Mouse (Mus musculus) myocyte (in vitro differentiated cells): ENCODE measurements around the gene Cmtm6. TPM values are rescaled to one million over a fixed set of nuclear protein-coding genes. Genes with fewer than 3 reads are reported as not detected.

Experiments
- H3K27me3 ChIP-seq: one replicate; pipeline ENCODE4 v1.6.1; 2011; ENCODE audit not compliant: control insufficient read depth, insufficient read depth, insufficient read length
- H3K36me3 ChIP-seq: one replicate; pipeline ENCODE4 v1.6.1; 2011; ENCODE audit not compliant: control insufficient read depth, insufficient read depth
- H3K4me2 ChIP-seq: one replicate; pipeline ENCODE4 v1.6.1; 2011; ENCODE audit warnings: low read depth, control low read depth
- H3K4me3 ChIP-seq: one replicate; pipeline ENCODE4 v1.5.1; 2011; ENCODE audit warnings: mild to moderate bottlenecking, control low read depth, moderate library complexity
- H3K79me2 ChIP-seq: one replicate; pipeline ENCODE4 v1.6.1; 2011; ENCODE audit not compliant: control insufficient read depth, insufficient read depth
- H3ac ChIP-seq: one replicate; pipeline ENCODE4 v1.6.1; 2011; ENCODE audit not compliant: control insufficient read depth, insufficient read length
- CEBPB ChIP-seq: IDR thresholded peaks from 2 replicates; pipeline ENCODE4 v1.6.1; 2011; ENCODE audit warnings: mild to moderate bottlenecking, moderate library complexity; ENCODE audit not compliant: poor library complexity, insufficient read depth, severe bottlenecking
- E2F4 ChIP-seq: IDR thresholded peaks from one replicate; pipeline ENCODE4 v1.6.1; 2011; ENCODE audit warnings: mild to moderate bottlenecking, control low read depth, moderate library complexity; ENCODE audit not compliant: insufficient read depth
- MAX ChIP-seq: IDR thresholded peaks from one replicate; pipeline ENCODE4 v1.6.1; 2011; ENCODE audit warnings: low read depth, mild to moderate bottlenecking, control low read depth
- MYOD1 ChIP-seq, 3 experiments: IDR thresholded peaks; one replicate each; pipeline ENCODE4 v1.6.1; 2011; ENCODE audit warnings: control low read depth in 2 of 3, low read depth in 2 of 3, mild to moderate bottlenecking in 2 of 3, moderate library complexity in 1 of 3; ENCODE audit not compliant: insufficient read length in 2 of 3, control insufficient read depth in 1 of 3
- MYOG ChIP-seq, 3 experiments: IDR thresholded peaks; one replicate each; pipeline ENCODE4 v1.6.1; 2011; ENCODE audit warnings: control low read depth in 2 of 3, low read depth in 2 of 3, mild to moderate bottlenecking in 2 of 3; ENCODE audit not compliant: insufficient read length in 2 of 3, control insufficient read depth in 1 of 3, insufficient read depth in 1 of 3
- POLR2A ChIP-seq: IDR thresholded peaks from one replicate; pipeline ENCODE4 v1.6.1; 2011; ENCODE audit warnings: low read depth, mild to moderate bottlenecking, control low read depth, moderate library complexity; ENCODE audit not compliant: insufficient read length
- POLR2AphosphoS2 ChIP-seq: IDR thresholded peaks from one replicate; pipeline ENCODE4 v1.6.1; 2011; ENCODE audit warnings: low read depth, control low read depth; ENCODE audit not compliant: insufficient read length
- REST ChIP-seq: IDR thresholded peaks from one replicate; pipeline ENCODE4 v1.6.1; 2011; ENCODE audit warnings: mild to moderate bottlenecking, control low read depth, moderate library complexity; ENCODE audit not compliant: insufficient read depth, insufficient read length
- SRF ChIP-seq: IDR thresholded peaks from one replicate; pipeline ENCODE4 v1.6.1; 2011; ENCODE audit warnings: low read depth; ENCODE audit not compliant: control insufficient read depth, insufficient read length
- TCF12 ChIP-seq: IDR thresholded peaks from one replicate; pipeline ENCODE4 v1.6.1; 2011; ENCODE audit warnings: mild to moderate bottlenecking, control low read depth; ENCODE audit not compliant: poor library complexity, insufficient read depth, severe bottlenecking
- TCF3 ChIP-seq: IDR thresholded peaks from one replicate; pipeline ENCODE4 v1.6.1; 2011; ENCODE audit warnings: low read depth, control low read depth; ENCODE audit not compliant: insufficient read length
- USF1 ChIP-seq: IDR thresholded peaks from one replicate; pipeline ENCODE4 v1.6.1; 2011; ENCODE audit warnings: low read depth, mild to moderate bottlenecking, control low read depth, moderate library complexity
- polyA plus RNA-seq: library from polyadenylated mRNA; unstranded; fragments of >200 nt; fragmentation: generic; extraction: Trizol; gene quantifications from one replicate; pipeline ENCODE4 v1.2.1, GENCODE M21; 2012; ENCODE audit warnings: missing spikeins

The Cmtm6 gene
- polyA plus RNA-seq, 1 experiment, result 14.3 TPM

GRCm38 (mm10) chr9:114752311-114752710 lies 21.4 kb downstream of the Cmtm6 start:
- peak overlapping the region; percentile 83 for H3K4me2 ChIP-seq
- H3K79me2 ChIP-seq, result no peaks in the 10 kb centered on the region
- peaks cover 3% of the 10 kb centered on the region for H3K36me3 ChIP-seq
- no peak overlapping the region for H3ac ChIP-seq
- H3K27me3 ChIP-seq, result no peaks in the 10 kb centered on the region
- TF ChIP-seq CEBPB (no peak), REST (no peak)
- peak overlapping the region; percentile 18 for H3K4me3 ChIP-seq

GRCm38 (mm10) chr9:114752863-114753484 lies 22.1 kb downstream of the Cmtm6 start:
- peak overlapping the region; percentile 18 for H3K4me3 ChIP-seq
- H3K27me3 ChIP-seq, result no peaks in the 10 kb centered on the region
- H3K36me3 ChIP-seq, result peaks cover 3% of the 10 kb centered on the region
- H3K4me2 ChIP-seq, result peak overlapping the region; percentile 83
- TF ChIP-seq TCF12 (no peak), MAX (no peak), CEBPB (no peak), MYOG (IDR thresholded peaks at IDR 0.05; ENCODE audit: control insufficient read depth in 1 of 3, insufficient read depth in 1 of 3, insufficient read length in 2 of 3, low read depth in 2 of 3) (peak; percentile 5 to 83 (median 69)), SRF (peak; percentile 43), TCF3 (no peak), POLR2AphosphoS2 (peak; percentile 71), E2F4 (no peak), POLR2A (peak; percentile 73), MYOD1 (IDR thresholded peaks at IDR 0.05; ENCODE audit: control insufficient read depth in 1 of 3, insufficient read length in 2 of 3, low read depth in 2 of 3) (peak in 2 of 3 experiments; percentile 87 to 90), REST (no peak), USF1 (no peak)
- H3ac ChIP-seq, result no peak overlapping the region
- no peaks in the 10 kb centered on the region for H3K79me2 ChIP-seq

DNA sequence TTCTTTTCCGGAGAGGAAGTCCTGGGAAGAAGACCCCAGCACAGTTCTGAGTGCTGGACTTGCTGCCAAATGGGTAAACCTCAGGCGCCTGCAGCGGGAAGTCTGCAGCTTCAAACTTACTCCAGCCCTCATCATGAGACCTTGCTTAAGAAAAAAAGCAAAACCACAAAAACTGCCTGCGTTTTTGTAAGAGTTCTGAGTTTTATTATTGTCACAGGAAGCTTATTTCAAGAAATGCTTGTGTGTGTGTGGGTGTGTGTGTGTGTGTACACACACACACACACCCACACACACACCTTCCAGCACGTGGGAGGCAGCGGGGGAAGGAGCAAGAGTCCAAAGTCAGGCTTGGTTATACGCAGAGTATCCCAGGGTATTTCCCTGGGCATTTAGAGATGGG lies 27.4 kb downstream of the Cmtm6 start:
- H3K27me3 ChIP-seq, result no peaks in the 10 kb centered on the region
- H3ac ChIP-seq, result no peak overlapping the region
- no peak overlapping the region for H3K4me2 ChIP-seq
- TF ChIP-seq SRF (no peak), POLR2A (no peak), MYOG (IDR thresholded peaks at IDR 0.05; ENCODE audit: control insufficient read depth in 1 of 3, insufficient read depth in 1 of 3, insufficient read length in 2 of 3, low read depth in 2 of 3) (no peak), CEBPB (no peak), USF1 (no peak), POLR2AphosphoS2 (no peak), TCF3 (no peak)
- H3K79me2 ChIP-seq, result no peaks in the 10 kb centered on the region
- H3K36me3 ChIP-seq, result no peaks in the 10 kb centered on the region
- no peak overlapping the region for H3K4me3 ChIP-seq

- Histone ChIP-seq H3ac (no peak overlapping the region), H3K36me3 (no peaks in the 10 kb centered on the region), H3K79me2 (no peaks in the 10 kb centered on the region), H3K4me2 (no peak overlapping the region), H3K4me3 (no peak overlapping the region), H3K27me3 (no peaks in the 10 kb centered on the region)
- TF ChIP-seq CEBPB (no peak), E2F4 (no peak), MYOG (IDR thresholded peaks at IDR 0.05; ENCODE audit: control insufficient read depth in 1 of 3, insufficient read depth in 1 of 3, insufficient read length in 2 of 3, low read depth in 2 of 3) (no peak), USF1 (no peak), TCF3 (no peak), POLR2A (no peak), TCF12 (no peak)
These were observed 27.9 kb downstream of the Cmtm6 start for GRCm38 (mm10) chr9:114758801-114759200.

GRCm38 (mm10) chr9:114759886-114760285 lies 29.0 kb downstream of the Cmtm6 start:
- no peaks in the 10 kb centered on the region for H3K79me2 ChIP-seq
- no peak overlapping the region for H3K4me3 ChIP-seq
- TF ChIP-seq POLR2AphosphoS2 (no peak), POLR2A (no peak), MYOG (IDR thresholded peaks at IDR 0.05; ENCODE audit: control insufficient read depth in 1 of 3, insufficient read depth in 1 of 3, insufficient read length in 2 of 3, low read depth in 2 of 3) (no peak), MAX (no peak), REST (no peak), CEBPB (no peak), TCF12 (no peak), USF1 (no peak), SRF (no peak), E2F4 (no peak), TCF3 (no peak), MYOD1 (IDR thresholded peaks at IDR 0.05; ENCODE audit: control insufficient read depth in 1 of 3, insufficient read length in 2 of 3, low read depth in 2 of 3) (no peak)
- H3K36me3 ChIP-seq, result no peaks in the 10 kb centered on the region
- H3ac ChIP-seq, result no peak overlapping the region
- no peaks in the 10 kb centered on the region for H3K27me3 ChIP-seq
- H3K4me2 ChIP-seq, result no peak overlapping the region
